Mouse (Mus musculus): ENCODE measurements around the gene Kitl.

DNA sequence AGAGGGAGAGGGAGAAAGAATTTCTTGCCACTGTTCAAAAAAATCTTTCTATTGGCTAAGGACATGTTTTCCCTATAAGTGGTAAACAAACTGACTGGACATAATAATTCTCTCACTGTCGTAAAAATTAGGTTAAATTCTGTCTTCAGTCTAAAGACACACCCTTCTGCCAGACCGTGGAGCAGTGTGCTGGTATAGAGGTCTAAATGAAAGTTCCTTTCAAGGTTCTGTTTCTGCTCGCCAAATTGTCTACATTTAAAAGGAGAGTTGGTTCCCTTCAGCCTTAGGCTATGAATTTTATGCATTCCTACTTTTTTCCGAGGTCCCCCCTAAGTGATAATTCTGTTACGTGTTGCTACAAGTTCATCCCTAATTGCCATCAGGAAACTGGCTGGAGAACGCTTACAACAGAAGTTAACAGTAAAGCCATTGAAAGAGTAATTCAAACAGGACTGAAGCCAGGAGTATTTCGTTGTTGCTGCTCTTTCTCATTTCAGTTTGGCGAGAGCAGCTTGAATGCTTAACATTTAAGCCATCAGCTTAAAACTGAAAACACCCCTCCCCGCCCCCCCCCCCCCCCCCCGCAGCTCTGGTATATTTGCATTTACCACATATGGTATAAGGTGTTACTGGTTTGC, 35.8 kb downstream of the Kitl start:
- no peak for TF ChIP-seq CTCF (IDR thresholded peaks at IDR 0.05; ENCODE audit: low read depth, low read length)
- no peak for TF ChIP-seq GATA1 (IDR thresholded peaks at IDR 0.05; ENCODE audit: borderline replicate concordance, low read length)
- TF ChIP-seq POLR2AphosphoS5 (IDR thresholded peaks at IDR 0.05; ENCODE audit: insufficient replicate concordance, low read depth, low read length), result no peak
- TF ChIP-seq GATA2 (IDR thresholded peaks at IDR 0.05; ENCODE audit: borderline replicate concordance, low read depth, low read length), result no peak
- TF ChIP-seq TAL1 (conservative IDR thresholded peaks at IDR 0.05; ENCODE audit: low read depth, low read length), result no peak
